Mouse (Mus musculus) embryonic facial prominence, embryonic 11.5 days (tissue): ENCODE data around the gene Coil. TPM values are rescaled to one million over a fixed set of nuclear protein-coding genes. Genes with fewer than 3 reads are reported as not detected.
"Not testable (repeated sequence)": the region's sequence is repeated elsewhere in the genome, so short reads cannot be mapped to it uniquely, and the experiment has no call there.

Source experiments
- ATAC-seq: fragments of 200-750 bp; cut with Nextera tagmentation; replicated peaks from 2 replicates; pipeline ENCODE4 v1.8.0; 2017; ENCODE audit warnings: low read depth; ENCODE audit not compliant: insufficient number of reproducible peaks, low FRiP score, low TSS enrichment
- DNase-seq: peaks from one replicate; pipeline ENCODE4 v3.0.0-alpha.2; 2015; ENCODE audit warnings: low spot score
- H3K27ac ChIP-seq: fragments of 300-500 bp; sonication (generic); replicated peaks from 2 replicates; pipeline ENCODE4 v1.5.1; 2014; ENCODE audit warnings: mild to moderate bottlenecking, low read depth, low read length, control low read depth
- H3K27me3 ChIP-seq: fragments of 300-500 bp; sonication (generic); 2 replicates; pipeline ENCODE4 v1.6.1; 2014; ENCODE audit warnings: mild to moderate bottlenecking, low read length, moderate library complexity, mixed read lengths; ENCODE audit not compliant: control insufficient read depth, insufficient read depth
- H3K36me3 ChIP-seq: fragments of 300-500 bp; sonication (generic); replicated peaks from 2 replicates; pipeline ENCODE4 v1.6.1; 2014; ENCODE audit warnings: low read depth, mild to moderate bottlenecking, low read length, moderate library complexity, mixed read lengths; ENCODE audit not compliant: control insufficient read depth, insufficient read depth
- H3K4me1 ChIP-seq: fragments of 300-500 bp; sonication (generic); 2 replicates; pipeline ENCODE4 v1.6.1; 2014; ENCODE audit warnings: low read length, mixed read lengths; ENCODE audit not compliant: control insufficient read depth, insufficient read depth
- H3K4me2 ChIP-seq: fragments of 300-500 bp; sonication (generic); 2 replicates; pipeline ENCODE4 v1.6.1; 2014; ENCODE audit warnings: low read depth, mild to moderate bottlenecking, control low read depth, low read length, moderate library complexity
- H3K4me3 ChIP-seq: fragments of 300-500 bp; sonication (generic); 2 replicates; pipeline ENCODE4 v1.5.1; 2014; ENCODE audit warnings: low read depth, low read length, control low read depth
- H3K9ac ChIP-seq: fragments of 300-500 bp; sonication (generic); replicated peaks from 2 replicates; pipeline ENCODE4 v1.6.1; 2014; ENCODE audit warnings: mild to moderate bottlenecking, control low read depth, low read length
- H3K9me3 ChIP-seq: fragments of 300-500 bp; sonication (generic); replicated peaks from 2 replicates; pipeline ENCODE4 v1.6.1; 2016; ENCODE audit warnings: mild to moderate bottlenecking, low read length, inconsistent platforms, mixed read lengths; ENCODE audit not compliant: control insufficient read depth
- WGBS: fragments of 180-500 bp; shearing (Covaris S2); extraction: QIAGEN DNeasy Blood & Tissue Kit; methylation state at CpG from one replicate; pipeline ENCODE4 v1.1.7; 2014; 5-methylcytosine and 5-hydroxymethylcytosine counted together
- polyA plus RNA-seq: library from polyadenylated mRNA; unstranded; fragments of >200 nt; fragmentation: Nextera tagmentation; extraction: Ambion mirVana; gene quantifications from 2 replicates; pipeline ENCODE4 v1.2.1, GENCODE M21; 2014

The Coil gene
- polyA plus RNA-seq, 1 experiment from 2014 or later, result 22.2 TPM

DNA sequence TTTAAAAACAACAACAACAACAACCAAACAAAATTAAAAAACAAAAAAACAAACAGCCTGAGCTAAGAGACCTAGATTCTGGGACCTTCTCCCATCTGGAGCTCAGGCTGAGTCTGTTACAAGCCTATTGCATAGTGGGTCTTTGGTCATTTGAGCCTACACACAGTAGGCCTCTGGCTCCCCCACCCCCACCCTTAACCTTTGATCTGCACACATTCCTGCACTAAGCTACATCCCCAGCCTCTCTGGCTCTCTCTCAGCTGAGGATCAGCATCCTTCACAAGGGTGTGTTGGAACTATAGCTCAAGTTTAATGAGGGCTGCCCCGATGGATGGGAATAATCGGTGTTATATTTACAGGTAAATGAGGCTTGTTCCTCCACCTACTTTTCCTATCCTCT, 25.6 kb downstream of the Coil start:
- ATAC-seq, result no peak
- H3K27ac ChIP-seq, result no peak overlapping the region
- H3K4me1 ChIP-seq, result no peaks in the 10 kb centered on the region
- DNase-seq, result no peak
- 93% methylated on average over 2 of the region's 2 CpGs for WGBS
- H3K27me3 ChIP-seq, result peaks cover 13% of the 10 kb centered on the region
- H3K4me3 ChIP-seq, result no peak overlapping the region
- no peaks in the 10 kb centered on the region for H3K9me3 ChIP-seq
- H3K9ac ChIP-seq, result no peak overlapping the region
- no peak overlapping the region for H3K4me2 ChIP-seq
- no peaks in the 10 kb centered on the region for H3K36me3 ChIP-seq

DNA sequence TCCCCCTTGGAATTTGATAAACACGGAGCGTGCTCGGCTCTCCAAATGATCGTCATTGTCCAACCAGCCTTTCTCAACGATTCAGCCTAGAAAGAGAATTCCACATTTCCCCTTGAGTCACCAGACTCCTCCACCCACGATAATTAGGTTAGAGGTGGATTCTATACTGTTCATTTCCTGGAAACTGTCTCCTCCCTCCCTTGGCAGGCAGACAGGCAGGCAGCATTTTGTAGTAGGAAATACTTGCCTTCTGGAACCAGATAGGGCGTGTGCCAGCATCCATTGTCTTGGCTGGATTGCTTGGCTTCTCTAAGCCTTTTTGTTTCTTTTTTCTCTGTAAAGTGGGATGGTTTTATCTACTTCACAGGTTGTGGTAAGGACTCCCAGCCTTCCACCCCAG, 26.4 kb downstream of the Coil start:
- Histone ChIP-seq H3K27ac (no peak overlapping the region), H3K9me3 (no peaks in the 10 kb centered on the region), H3K4me1 (no peaks in the 10 kb centered on the region), H3K4me2 (no peak overlapping the region), H3K9ac (no peak overlapping the region), H3K27me3 (peaks cover 13% of the 10 kb centered on the region), H3K4me3 (no peak overlapping the region), H3K36me3 (no peaks in the 10 kb centered on the region)
- 71% methylated on average over 7 of the region's 7 CpGs for WGBS
- ATAC-seq, result no peak
- no peak for DNase-seq

DNA sequence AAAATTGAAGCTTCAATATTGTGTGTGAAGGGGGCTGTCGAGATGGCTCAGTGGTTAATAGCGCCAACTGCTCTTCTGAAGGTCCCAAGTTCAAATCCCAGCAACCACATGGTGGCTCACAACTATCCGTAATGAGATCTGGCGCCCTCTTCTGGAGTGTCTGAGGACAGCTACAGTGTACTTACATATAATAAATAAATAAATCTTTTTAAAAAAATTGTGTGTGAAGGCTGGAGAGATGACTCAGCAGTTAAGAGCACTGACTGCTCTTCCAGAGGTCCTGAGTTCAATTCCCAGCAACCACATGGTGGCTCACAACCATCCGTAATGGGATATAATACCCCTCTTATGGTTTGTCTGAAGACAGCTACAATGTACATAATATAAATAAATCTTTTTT, 27.3 kb downstream of the Coil start:
- H3K4me2 ChIP-seq, H3K9me3 ChIP-seq, H3K4me1 ChIP-seq, ATAC-seq, H3K4me3 ChIP-seq, H3K9ac ChIP-seq, H3K27ac ChIP-seq, H3K36me3 ChIP-seq, DNase-seq: not testable (repeated sequence)
- H3K27me3 ChIP-seq, result peaks cover 13% of the 10 kb centered on the region
- WGBS, result 89% methylated on average over 5 of the region's 5 CpGs

DNA sequence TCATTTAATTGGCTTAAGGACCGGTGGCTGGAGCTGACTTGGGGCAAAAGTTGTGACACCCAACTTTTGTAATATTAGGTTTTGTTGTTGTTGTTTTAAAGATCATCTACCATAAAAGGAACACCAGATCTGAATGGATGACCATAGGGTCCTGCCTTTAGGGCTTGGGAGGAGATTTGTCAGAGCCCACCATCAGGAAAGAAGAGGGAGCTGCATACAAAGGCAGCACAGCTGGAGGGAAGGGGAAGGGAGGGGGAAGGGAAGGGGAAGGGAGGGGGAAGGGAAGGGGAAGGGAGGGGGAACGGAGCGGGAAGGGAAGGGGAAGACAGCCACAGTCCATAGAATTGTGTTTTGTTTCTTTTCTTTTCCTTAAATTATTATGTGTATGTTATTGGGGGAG, 28.4 kb downstream of the Coil start:
- Histone ChIP-seq H3K4me3 (no peak overlapping the region), H3K36me3 (no peaks in the 10 kb centered on the region)
- no peak for ATAC-seq

DNA sequence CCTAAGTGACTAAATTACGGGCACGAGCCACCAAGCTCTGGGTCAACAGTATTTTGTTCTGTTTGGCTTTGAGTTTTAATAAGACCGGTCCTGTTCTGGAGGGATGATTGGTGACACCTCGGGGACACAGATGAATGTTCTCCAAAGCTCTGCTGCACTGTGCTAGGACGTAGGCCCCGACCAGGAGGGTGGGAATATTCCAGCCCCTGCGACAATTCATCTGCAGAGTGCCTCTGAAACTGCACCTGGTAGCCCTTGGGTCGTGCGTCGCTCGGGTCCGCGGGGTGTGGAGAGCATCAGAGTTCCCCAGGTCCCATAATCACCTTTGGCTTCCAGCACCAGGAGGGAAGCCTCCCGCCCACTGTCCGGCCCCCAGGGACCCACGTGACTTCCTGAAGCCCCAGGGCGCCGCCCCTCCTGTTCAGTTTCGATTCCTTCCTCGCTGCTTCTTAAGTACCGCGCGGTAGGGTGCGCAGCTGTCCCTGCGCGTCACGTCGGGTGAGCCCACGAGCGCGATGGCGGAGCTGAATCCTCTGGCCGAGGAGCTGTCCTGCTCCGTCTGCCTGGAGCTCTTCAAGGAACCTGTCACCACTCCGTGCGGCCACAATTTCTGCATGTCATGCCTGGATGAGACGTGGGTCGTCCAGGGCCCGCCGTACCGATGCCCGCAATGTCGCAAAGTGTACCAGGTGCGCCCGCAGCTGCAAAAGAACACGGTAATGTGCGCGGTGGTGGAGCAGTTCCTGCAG, 29.1 kb downstream of the Coil start, which contains the start of gene Trim25:
Gene Trim25 (plus strand): TSS at position 403 of the 749 bp plus-strand sequence.
- Histone ChIP-seq H3K4me2 (peak within 1 kb of the TSS; percentile 59), H3K4me1 (no peaks in the 10 kb centered on the region), H3K36me3 (no peaks in the 10 kb centered on the region), H3K9ac (peak within 1 kb of the TSS; percentile 53), H3K4me3 (peak within 1 kb of the TSS; percentile 40), H3K27me3 (peaks cover 13% of the 10 kb centered on the region), H3K9me3 (no peaks in the 10 kb centered on the region), H3K27ac (0 out of 2 replicates have a peak within 1 kb of the TSS, but pooled peaks have one; percentile 8)
- ATAC-seq (peak; percentile 48; the same call in 1 of the 2 replicates), DNase-seq (peak; percentile 77)
- 2% methylated on average over 48 of the region's 48 CpGs for WGBS

More for the DNA sequence above, 28.4 kb downstream of the Coil start:
- H3K4me2 ChIP-seq, result no peak overlapping the region
- WGBS, result 11% methylated on average over 3 of the region's 3 CpGs
- DNase-seq, result no peak
- no peak overlapping the region for H3K9ac ChIP-seq
- no peaks in the 10 kb centered on the region for H3K4me1 ChIP-seq
- no peaks in the 10 kb centered on the region for H3K9me3 ChIP-seq
- no peak overlapping the region for H3K27ac ChIP-seq
- peaks cover 13% of the 10 kb centered on the region for H3K27me3 ChIP-seq

DNA sequence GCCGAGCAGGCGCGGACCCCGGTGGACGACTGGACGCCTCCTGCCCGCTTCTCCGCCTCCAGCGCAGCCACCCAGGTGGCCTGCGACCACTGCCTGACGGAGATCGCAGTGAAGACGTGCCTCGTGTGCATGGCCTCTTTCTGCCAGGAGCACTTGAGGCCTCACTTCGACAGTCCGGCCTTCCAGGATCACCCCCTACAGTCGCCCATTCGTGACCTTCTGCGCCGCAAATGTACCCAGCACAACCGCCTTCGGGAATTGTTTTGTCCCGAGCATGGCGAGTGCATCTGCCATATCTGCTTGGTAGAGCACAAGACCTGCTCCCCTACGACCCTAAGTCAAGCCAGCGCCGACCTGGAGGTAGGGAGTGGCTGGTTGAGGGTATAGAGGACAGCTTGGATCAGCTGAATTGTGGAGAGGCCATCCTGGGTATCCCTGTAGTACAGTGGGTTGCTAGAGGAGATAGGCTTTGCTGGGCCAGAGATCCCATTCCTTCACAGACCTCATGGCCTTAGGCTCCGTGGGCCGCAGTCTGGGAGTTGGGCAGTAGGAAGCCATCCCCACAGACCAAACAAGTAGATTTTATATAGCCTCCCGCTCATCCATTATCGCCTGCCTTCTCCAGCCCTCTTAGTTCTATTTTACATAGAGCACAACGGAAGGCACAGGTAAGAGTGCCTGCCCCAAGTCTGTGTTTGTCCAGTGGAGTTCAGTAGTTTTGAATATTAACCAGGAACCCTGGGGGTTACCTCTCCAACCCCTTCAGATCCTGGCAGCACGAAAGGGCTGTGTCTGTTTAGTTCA, 29.9 kb downstream of the Coil start:
- Histone ChIP-seq H3K4me3 (peak overlapping the region; percentile 40), H3K9me3 (no peaks in the 10 kb centered on the region), H3K36me3 (no peaks in the 10 kb centered on the region), H3K27me3 (peaks cover 13% of the 10 kb centered on the region), H3K9ac (peak overlapping the region; percentile 53), H3K4me2 (peak overlapping the region; percentile 59), H3K4me1 (no peaks in the 10 kb centered on the region), H3K27ac (no peak overlapping the region)
- whole genome bisulfite sequencing, result 28% methylated on average over 33 of the region's 33 CpGs
- no peak for ATAC-seq
- DNase-seq, result no peak

DNA sequence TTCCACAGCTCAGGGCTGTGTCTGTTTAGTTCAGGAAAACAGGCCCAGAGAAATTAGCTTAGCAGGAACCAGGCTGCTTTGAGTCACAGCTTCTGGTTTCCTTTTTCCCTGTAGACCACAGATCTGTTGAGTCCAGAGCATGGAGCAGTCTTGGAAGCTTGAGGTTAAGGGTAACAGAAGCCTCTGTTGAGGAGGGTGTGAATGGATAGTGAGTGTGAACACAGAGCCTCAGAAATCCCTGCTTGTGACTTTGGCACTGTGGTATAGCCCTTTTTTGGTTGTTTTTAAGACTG, 30.4 kb downstream of the Coil start:
- no peak overlapping the region for H3K4me2 ChIP-seq
- no peak for ATAC-seq
- H3K9me3 ChIP-seq, result no peaks in the 10 kb centered on the region
- H3K27me3 ChIP-seq, result peaks cover 13% of the 10 kb centered on the region
- no peak overlapping the region for H3K4me3 ChIP-seq
- no peak for DNase-seq
- no peaks in the 10 kb centered on the region for H3K36me3 ChIP-seq
- no peak overlapping the region for H3K9ac ChIP-seq
- no peaks in the 10 kb centered on the region for H3K4me1 ChIP-seq
- H3K27ac ChIP-seq, result no peak overlapping the region

DNA sequence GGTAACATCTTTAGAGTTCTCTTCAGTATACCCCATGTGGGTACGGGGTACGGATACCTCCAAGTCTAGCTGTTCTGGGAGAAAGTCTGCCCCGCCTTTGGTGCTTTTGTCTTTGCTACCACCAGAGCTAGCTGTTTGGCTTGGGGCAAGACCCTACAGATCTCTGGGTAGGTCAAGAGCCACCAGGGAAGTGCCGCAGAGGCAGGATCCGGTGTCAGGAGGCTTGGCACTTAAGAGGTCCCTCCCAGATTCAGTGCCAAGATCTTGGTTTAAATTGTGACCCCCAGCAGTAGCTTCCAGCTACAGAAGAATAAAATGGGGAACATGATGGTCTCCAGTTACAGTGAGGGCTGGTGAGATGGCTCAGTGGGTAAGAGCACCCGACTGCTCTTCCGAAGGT, 31.5 kb downstream of the Coil start:
- Histone ChIP-seq H3K4me1 (no peaks in the 10 kb centered on the region), H3K4me2 (no peak overlapping the region), H3K9ac (no peak overlapping the region), H3K27me3 (peaks cover 13% of the 10 kb centered on the region), H3K36me3 (no peaks in the 10 kb centered on the region), H3K4me3 (no peak overlapping the region), H3K27ac (no peak overlapping the region), H3K9me3 (no peaks in the 10 kb centered on the region)
- ATAC-seq (no peak), DNase-seq (no peak)
- 94% methylated on average over 7 of the region's 7 CpGs for WGBS
